Mouse (Mus musculus) embryo, embryonic 11.5 days (tissue): ENCODE measurements around the gene Camta1.

Experiments used
- DNase-seq: peaks from one replicate; pipeline ENCODE4 v3.0.0-alpha.2; 2012; ENCODE audit warnings: low read depth, low spot score

Camta1 gene

GRCm38 (mm10) chr4:151282103-151282502 lies 579.6 kb downstream of the Camta1 start:
- DNase-seq = no peak

- DNase-seq = no peak
Measured at GRCm38 (mm10) chr4:151275292-151275691, 586.4 kb downstream of the Camta1 start.

GRCm38 (mm10) chr4:151263786-151264414 lies 597.8 kb downstream of the Camta1 start:
- no peak for DNase-seq

- DNase-seq = no peak
Measured at GRCm38 (mm10) chr4:151263052-151263451, 598.6 kb downstream of the Camta1 start.

GRCm38 (mm10) chr4:151256622-151257021 lies 605.1 kb downstream of the Camta1 start:
- DNase-seq = no peak

GRCm38 (mm10) chr4:151250824-151251223 lies 610.9 kb downstream of the Camta1 start:
- no peak for DNase-seq

- no peak for DNase-seq
Measured at GRCm38 (mm10) chr4:151245068-151245797, 616.4 kb downstream of the Camta1 start.

- DNase-seq = no peak
Measured at GRCm38 (mm10) chr4:151243445-151243844, 618.2 kb downstream of the Camta1 start.

- no peak for DNase-seq
Measured at GRCm38 (mm10) chr4:151242751-151243150, 618.9 kb downstream of the Camta1 start.

- no peak for DNase-seq
Measured at GRCm38 (mm10) chr4:151240465-151240864, 621.2 kb downstream of the Camta1 start.

GRCm38 (mm10) chr4:151238970-151239684 lies 622.5 kb downstream of the Camta1 start:
- DNase-seq = no peak

GRCm38 (mm10) chr4:151237501-151237900 lies 624.2 kb downstream of the Camta1 start:
- no peak for DNase-seq

- no peak for DNase-seq
Measured at GRCm38 (mm10) chr4:151234981-151235380, 626.7 kb downstream of the Camta1 start.

GRCm38 (mm10) chr4:151232028-151232427 lies 629.6 kb downstream of the Camta1 start:
- no peak for DNase-seq

- no peak for DNase-seq
Measured at GRCm38 (mm10) chr4:151229073-151229472, 632.6 kb downstream of the Camta1 start.

- no peak for DNase-seq
Measured at GRCm38 (mm10) chr4:151226496-151226895, 635.2 kb downstream of the Camta1 start.

GRCm38 (mm10) chr4:151224017-151224416 lies 637.7 kb downstream of the Camta1 start:
- no peak for DNase-seq

- no peak for DNase-seq
Measured at GRCm38 (mm10) chr4:151223263-151223996, 638.2 kb downstream of the Camta1 start.

GRCm38 (mm10) chr4:151222635-151223034 lies 639.0 kb downstream of the Camta1 start:
- DNase-seq = no peak

- no peak for DNase-seq
Measured at GRCm38 (mm10) chr4:151216553-151217292, 645.0 kb downstream of the Camta1 start.

GRCm38 (mm10) chr4:151215866-151216265 lies 645.8 kb downstream of the Camta1 start:
- no peak for DNase-seq
